Mouse (Mus musculus) kidney, embryonic 15.5 days (tissue): Measurements from ENCODE around the gene Defb22. TPM values are rescaled to one million over a fixed set of nuclear protein-coding genes. Genes with fewer than 3 reads are reported as not detected.

ENCODE experiments used
- ATAC-seq: fragments of 200-750 bp; cut with Nextera tagmentation; replicated peaks from 2 replicates; pipeline ENCODE4 v1.8.0; 2017; ENCODE audit warnings: moderate TSS enrichment; ENCODE audit not compliant: low FRiP score
- H3K27ac ChIP-seq: fragments of 300-500 bp; sonication (generic); 2 replicates; pipeline ENCODE4 v1.5.1; 2015; ENCODE audit warnings: mild to moderate bottlenecking, inconsistent platforms
- H3K27me3 ChIP-seq: fragments of 300-500 bp; sonication (generic); 2 replicates; pipeline ENCODE4 v1.6.1; 2015; ENCODE audit warnings: inconsistent platforms
- H3K36me3 ChIP-seq: fragments of 300-500 bp; sonication (generic); 2 replicates; pipeline ENCODE4 v1.6.1; 2015; ENCODE audit warnings: inconsistent platforms
- H3K4me1 ChIP-seq: fragments of 300-500 bp; sonication (generic); 2 replicates; pipeline ENCODE4 v1.6.1; 2015; ENCODE audit warnings: inconsistent platforms
- H3K4me2 ChIP-seq: fragments of 300-500 bp; sonication (generic); 2 replicates; pipeline ENCODE4 v1.6.1; 2015; ENCODE audit warnings: moderate library complexity, mild to moderate bottlenecking, inconsistent platforms
- H3K4me3 ChIP-seq: fragments of 300-500 bp; sonication (generic); replicated peaks from 2 replicates; pipeline ENCODE4 v1.5.1; 2015; ENCODE audit warnings: mild to moderate bottlenecking, inconsistent platforms
- H3K9ac ChIP-seq: fragments of 300-500 bp; sonication (generic); 2 replicates; pipeline ENCODE4 v1.6.1; 2015; ENCODE audit warnings: mild to moderate bottlenecking, inconsistent platforms
- H3K9me3 ChIP-seq: fragments of 300-500 bp; sonication (generic); replicated peaks from 2 replicates; pipeline ENCODE4 v1.6.1; 2016; ENCODE audit warnings: inconsistent platforms
- WGBS: fragments of 180-500 bp; shearing (Covaris S2); methylation state at CpG from one replicate; pipeline ENCODE4 v1.1.7; 2015; ENCODE audit warnings: mixed read lengths; 5-methylcytosine and 5-hydroxymethylcytosine counted together
- polyA plus RNA-seq: library from polyadenylated mRNA; unstranded; fragments of >200 nt; fragmentation: Nextera tagmentation; extraction: Ambion mirVana; gene quantifications from 2 replicates; pipeline ENCODE4 v1.2.1, GENCODE M21; 2015

Gene Defb22
- polyA plus RNA-seq = not detected in 2 replicates

- Histone ChIP-seq H3K9me3 (no peaks in the 10 kb centered on the region), H3K4me2 (no peak within 1 kb of the TSS), H3K27me3 (no peaks in the 10 kb centered on the region), H3K36me3 (no peaks in the 10 kb centered on the region), H3K27ac (no peak within 1 kb of the TSS), H3K4me1 (0 out of 2 replicates have a peak, but pooled peaks cover 3% of the 10 kb centered on the region), H3K4me3 (no peak within 1 kb of the TSS), H3K9ac (no peak within 1 kb of the TSS)
- no peak for ATAC-seq
Observed at GRCm38 (mm10) chr2:152490038-152490437, at the start of gene Defb22. TSS of gene Defb22 (minus strand) at chr2:152490138.

GRCm38 (mm10) chr2:152517981-152518380 lies 28.0 kb upstream of the Defb22 start, which contains the start of gene Defb28:
TSS of gene Defb28 (plus strand) at chr2:152518255.
- Histone ChIP-seq H3K4me1 (0 out of 2 replicates have a peak, but pooled peaks cover 8% of the 10 kb centered on the region), H3K4me3 (no peak within 1 kb of the TSS), H3K4me2 (no peak within 1 kb of the TSS), H3K9me3 (no peaks in the 10 kb centered on the region), H3K36me3 (no peaks in the 10 kb centered on the region), H3K27ac (no peak within 1 kb of the TSS), H3K27me3 (no peaks in the 10 kb centered on the region), H3K9ac (no peak within 1 kb of the TSS)
- ATAC-seq = peak; percentile 56; the same call in 1 of the 2 replicates
- 49% methylated on average over 4 of the region's 4 CpGs for WGBS

- Histone ChIP-seq H3K4me1 (0 out of 2 replicates have a peak, but pooled peaks cover 8% of the 10 kb centered on the region), H3K4me2 (no peak overlapping the region), H3K27ac (no peak overlapping the region), H3K4me3 (no peak overlapping the region), H3K9ac (no peak overlapping the region), H3K36me3 (no peaks in the 10 kb centered on the region), H3K27me3 (no peaks in the 10 kb centered on the region), H3K9me3 (no peaks in the 10 kb centered on the region)
- ATAC-seq = peak; percentile 67
- WGBS = 42% methylated on average over 4 of the region's 4 CpGs
Observed at GRCm38 (mm10) chr2:152516084-152516483, 26.1 kb upstream of the Defb22 start.

- no peak for ATAC-seq
- no peak within 1 kb of the TSS for H3K27ac ChIP-seq
- 68% methylated on average over 1 of the region's 1 CpGs for WGBS
Observed at GRCm38 (mm10) chr2:152511592-152511991, 21.7 kb upstream of the Defb22 start, which contains the start of gene Defb26. TSS of gene Defb26 (minus strand) at chr2:152511692.

GRCm38 (mm10) chr2:152503950-152504349 lies 14.0 kb upstream of the Defb22 start:
- Histone ChIP-seq H3K4me1 (no peaks in the 10 kb centered on the region), H3K9me3 (no peaks in the 10 kb centered on the region), H3K27ac (no peak overlapping the region), H3K4me3 (no peak overlapping the region), H3K36me3 (no peaks in the 10 kb centered on the region), H3K9ac (no peak overlapping the region), H3K27me3 (no peaks in the 10 kb centered on the region), H3K4me2 (no peak overlapping the region)
- WGBS = 84% methylated on average over 2 of the region's 2 CpGs
- ATAC-seq = no peak

More at GRCm38 (mm10) chr2:152511592-152511991, 21.7 kb upstream of the Defb22 start, which contains the start of gene Defb26:
- Histone ChIP-seq H3K4me2 (no peak within 1 kb of the TSS), H3K4me1 (0 out of 2 replicates have a peak, but pooled peaks cover 6% of the 10 kb centered on the region), H3K27me3 (no peaks in the 10 kb centered on the region), H3K36me3 (no peaks in the 10 kb centered on the region), H3K4me3 (no peak within 1 kb of the TSS), H3K9me3 (no peaks in the 10 kb centered on the region), H3K9ac (no peak within 1 kb of the TSS)

GRCm38 (mm10) chr2:152500863-152501229 lies 10.9 kb upstream of the Defb22 start:
- Histone ChIP-seq H3K27me3 (no peaks in the 10 kb centered on the region), H3K4me2 (no peak overlapping the region), H3K36me3 (no peaks in the 10 kb centered on the region), H3K4me3 (no peak overlapping the region), H3K4me1 (no peaks in the 10 kb centered on the region), H3K9me3 (no peaks in the 10 kb centered on the region), H3K9ac (no peak overlapping the region), H3K27ac (no peak overlapping the region)
- ATAC-seq = no peak
- 79% methylated on average over 6 of the region's 6 CpGs for WGBS

GRCm38 (mm10) chr2:152500204-152500862 lies 10.4 kb upstream of the Defb22 start:
- WGBS = 69% methylated on average over 7 of the region's 7 CpGs
- no peaks in the 10 kb centered on the region for H3K4me1 ChIP-seq
- no peak for ATAC-seq

GRCm38 (mm10) chr2:152498020-152498419 lies 8.1 kb upstream of the Defb22 start:
- Histone ChIP-seq H3K4me1 (no peaks in the 10 kb centered on the region), H3K4me3 (no peak overlapping the region), H3K4me2 (no peak overlapping the region), H3K27ac (no peak overlapping the region), H3K9ac (no peak overlapping the region), H3K36me3 (no peaks in the 10 kb centered on the region), H3K9me3 (no peaks in the 10 kb centered on the region), H3K27me3 (no peaks in the 10 kb centered on the region)
- 78% methylated on average over 6 of the region's 6 CpGs for WGBS
- no peak for ATAC-seq

More at GRCm38 (mm10) chr2:152500204-152500862, 10.4 kb upstream of the Defb22 start:
- Histone ChIP-seq H3K27ac (no peak overlapping the region), H3K4me3 (no peak overlapping the region), H3K27me3 (no peaks in the 10 kb centered on the region), H3K9me3 (no peaks in the 10 kb centered on the region), H3K9ac (no peak overlapping the region), H3K4me2 (no peak overlapping the region), H3K36me3 (no peaks in the 10 kb centered on the region)

- no peak for ATAC-seq
- H3K4me1 ChIP-seq = no peaks in the 10 kb centered on the region
- no peaks in the 10 kb centered on the region for H3K27me3 ChIP-seq
- H3K9me3 ChIP-seq = no peaks in the 10 kb centered on the region
- no peak overlapping the region for H3K27ac ChIP-seq
- no peak overlapping the region for H3K9ac ChIP-seq
- no peaks in the 10 kb centered on the region for H3K36me3 ChIP-seq
- no peak overlapping the region for H3K4me2 ChIP-seq
- 77% methylated on average over 6 of the region's 6 CpGs for WGBS
- no peak overlapping the region for H3K4me3 ChIP-seq
Observed at GRCm38 (mm10) chr2:152493151-152493550, 3.2 kb upstream of the Defb22 start.

- no peaks in the 10 kb centered on the region for H3K36me3 ChIP-seq
- no peaks in the 10 kb centered on the region for H3K27me3 ChIP-seq
- no peak overlapping the region for H3K4me3 ChIP-seq
- no peak overlapping the region for H3K4me2 ChIP-seq
- 0 out of 2 replicates have a peak, but pooled peaks cover 3% of the 10 kb centered on the region for H3K4me1 ChIP-seq
- H3K27ac ChIP-seq = no peak overlapping the region
- 70% methylated on average over 2 of the region's 2 CpGs for WGBS
- ATAC-seq = no peak
- H3K9ac ChIP-seq = no peak overlapping the region
- H3K9me3 ChIP-seq = no peaks in the 10 kb centered on the region
Observed at GRCm38 (mm10) chr2:152487024-152487423, 2.9 kb downstream of the Defb22 start.

- H3K27me3 ChIP-seq = no peaks in the 10 kb centered on the region
- H3K9me3 ChIP-seq = no peaks in the 10 kb centered on the region
- no peak overlapping the region for H3K9ac ChIP-seq
- ATAC-seq = no peak
- 0 out of 2 replicates have a peak, but pooled peaks cover 3% of the 10 kb centered on the region for H3K4me1 ChIP-seq
- H3K27ac ChIP-seq = no peak overlapping the region
- H3K4me3 ChIP-seq = no peak overlapping the region
- whole genome bisulfite sequencing = 87% methylated on average over 7 of the region's 7 CpGs
- H3K36me3 ChIP-seq = no peaks in the 10 kb centered on the region
- no peak overlapping the region for H3K4me2 ChIP-seq
Observed at GRCm38 (mm10) chr2:152481726-152482125, 8.2 kb downstream of the Defb22 start.

- 91% methylated on average over 3 of the region's 3 CpGs for WGBS
- no peak for ATAC-seq
Observed at GRCm38 (mm10) chr2:152480881-152481280, 9.1 kb downstream of the Defb22 start.

More at GRCm38 (mm10) chr2:152480881-152481280, 9.1 kb downstream of the Defb22 start:
- Histone ChIP-seq H3K36me3 (no peaks in the 10 kb centered on the region), H3K4me1 (0 out of 2 replicates have a peak, but pooled peaks cover 3% of the 10 kb centered on the region), H3K27me3 (no peaks in the 10 kb centered on the region), H3K27ac (no peak overlapping the region), H3K9ac (no peak overlapping the region), H3K4me3 (no peak overlapping the region), H3K9me3 (no peaks in the 10 kb centered on the region), H3K4me2 (no peak overlapping the region)
